Mouse (Mus musculus) embryo, embryonic 11 days (tissue): ENCODE measurements around the gene Cdh23.

Experiments used
- DNase-seq: peaks from one replicate; pipeline ENCODE4 v3.0.0-alpha.2; 2015

Cdh23 gene

GRCm38 (mm10) chr10:60706268-60706667, 10.0 kb upstream of the Cdh23 start:
- no peak for DNase-seq

GRCm38 (mm10) chr10:60705134-60705533, 8.8 kb upstream of the Cdh23 start:
- DNase-seq, result no peak

DNA sequence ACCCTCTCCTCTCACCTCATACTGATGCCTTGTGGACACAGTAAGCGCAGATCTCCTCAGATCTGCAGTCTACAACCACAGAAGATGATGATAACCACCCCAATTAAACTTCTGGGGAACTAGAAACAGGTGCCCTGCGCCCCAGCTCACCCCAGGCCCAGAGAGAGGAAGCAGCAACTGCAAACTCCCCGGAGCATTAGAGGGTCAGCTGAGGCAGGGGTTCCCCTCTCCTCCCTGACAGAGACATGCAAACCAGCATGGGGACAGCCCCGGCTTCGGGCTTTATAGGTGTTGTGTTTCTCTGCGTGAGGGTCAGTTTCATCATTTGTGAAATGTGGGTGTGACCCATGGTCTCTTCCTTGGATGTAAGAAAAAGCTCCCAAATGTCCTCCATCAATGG, 1.5 kb upstream of the Cdh23 start:
- DNase-seq, result no peak

GRCm38 (mm10) chr10:60696975-60697374, 685 bp upstream of the Cdh23 start:
- peak; percentile 74 for DNase-seq

- no peak for DNase-seq
These were observed 4.5 kb downstream of the Cdh23 start for GRCm38 (mm10) chr10:60691671-60692390.

DNA sequence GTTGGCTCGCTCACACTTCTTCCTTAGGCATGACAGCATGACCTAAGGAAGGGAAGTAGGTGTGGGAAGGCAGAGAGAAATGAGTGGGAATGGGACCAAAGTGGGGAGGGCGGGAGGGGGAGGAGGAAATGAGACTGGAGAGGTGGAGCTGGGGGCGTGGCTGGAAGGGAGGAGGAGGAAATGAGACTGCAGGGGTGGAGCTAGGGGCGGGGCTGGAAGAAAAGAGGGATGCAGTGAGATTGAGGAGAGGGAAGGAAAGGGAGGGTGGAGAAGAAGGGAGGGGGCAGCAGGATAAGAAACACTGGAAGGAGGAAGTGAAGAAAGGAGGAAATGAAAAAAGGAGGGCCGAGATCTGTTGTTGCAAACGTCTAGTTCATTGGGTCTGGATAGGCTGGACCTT, 5.3 kb downstream of the Cdh23 start:
- DNase-seq, result no peak

GRCm38 (mm10) chr10:60689396-60689795, 6.9 kb downstream of the Cdh23 start:
- no peak for DNase-seq

DNA sequence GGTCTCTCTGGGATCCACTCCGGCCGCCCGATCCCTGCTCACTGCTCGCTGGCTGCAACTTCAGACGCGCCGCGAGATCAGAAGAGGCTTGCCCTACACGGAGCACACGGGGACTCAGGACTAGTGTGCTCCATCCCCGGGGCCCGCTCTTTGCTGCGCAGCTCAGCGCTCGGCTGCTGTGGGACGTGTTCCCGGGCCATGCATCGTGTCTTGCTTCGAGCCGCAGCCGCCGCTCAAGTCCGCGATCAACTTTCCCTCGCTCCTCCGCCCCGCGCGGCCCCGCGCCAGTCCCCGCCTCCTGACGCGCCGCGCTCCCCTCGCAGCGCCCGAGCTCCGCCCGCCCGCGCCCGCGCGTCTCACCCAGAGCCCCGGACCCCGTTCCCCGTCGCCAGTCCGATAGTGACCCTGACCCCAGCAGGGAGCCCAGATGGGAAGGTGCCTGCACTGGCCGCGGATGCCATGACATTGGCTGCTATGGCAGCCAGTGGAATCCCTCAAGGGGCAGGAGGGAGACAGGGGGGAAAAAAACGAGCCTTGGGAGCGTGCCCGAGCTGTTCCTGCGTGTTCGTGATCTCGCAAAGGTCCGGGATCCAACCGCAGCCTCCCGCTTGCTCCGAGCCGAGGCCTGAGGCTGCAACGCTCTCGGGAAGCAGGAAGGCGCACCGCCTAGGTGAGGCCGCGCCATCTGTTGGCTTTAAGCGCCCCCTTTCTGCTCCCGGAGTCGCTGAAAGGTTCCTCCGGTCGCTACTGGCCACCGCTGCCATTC, 9.1 kb downstream of the Cdh23 start:
- DNase-seq, result peak; percentile 89

- peak; percentile 47 for DNase-seq
These were observed 9.7 kb downstream of the Cdh23 start for GRCm38 (mm10) chr10:60686641-60686975.

DNA sequence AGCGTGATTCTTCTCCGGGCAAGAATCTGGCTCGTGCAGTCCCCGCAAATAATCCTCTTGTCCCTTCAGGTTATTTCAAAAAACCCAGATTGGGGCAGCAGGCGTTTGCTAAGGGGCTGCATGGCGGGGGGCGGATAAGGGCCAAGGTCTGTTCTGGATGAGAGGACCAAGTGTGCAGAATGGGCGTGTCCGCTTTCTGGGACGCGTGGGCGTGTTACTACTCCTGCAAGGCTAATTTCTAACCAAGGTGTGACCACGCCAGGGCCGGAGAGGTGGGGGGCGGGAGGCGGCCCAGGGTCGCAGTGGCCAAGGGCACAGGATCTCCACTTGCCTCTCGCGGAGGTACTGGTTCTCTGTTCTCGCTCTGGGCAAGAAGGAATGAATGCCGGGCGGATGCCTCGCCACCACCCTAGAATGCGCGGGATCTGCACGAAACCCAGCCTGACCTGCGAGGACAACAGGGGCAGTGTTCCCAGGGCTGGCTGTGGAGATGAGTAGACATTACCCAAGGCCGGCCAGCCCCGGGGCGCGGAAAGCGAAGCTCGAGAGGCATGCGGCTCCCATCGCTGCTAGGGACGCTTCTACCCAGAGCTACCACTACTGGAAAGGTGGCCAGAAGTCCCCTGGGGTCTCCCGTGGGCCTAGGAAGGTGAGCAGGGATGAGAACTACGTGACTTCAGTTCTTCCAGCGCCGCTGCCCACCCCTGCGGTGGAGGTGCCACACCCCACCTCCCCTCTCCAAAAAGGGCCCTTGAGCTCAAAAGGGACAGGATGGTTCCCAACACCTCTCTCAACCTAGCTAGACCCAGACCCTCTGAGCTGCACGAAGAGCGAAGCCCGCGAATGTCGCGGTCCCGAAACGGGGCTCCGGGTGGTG, 10.3 kb downstream of the Cdh23 start:
- peak; percentile 34 for DNase-seq

DNA sequence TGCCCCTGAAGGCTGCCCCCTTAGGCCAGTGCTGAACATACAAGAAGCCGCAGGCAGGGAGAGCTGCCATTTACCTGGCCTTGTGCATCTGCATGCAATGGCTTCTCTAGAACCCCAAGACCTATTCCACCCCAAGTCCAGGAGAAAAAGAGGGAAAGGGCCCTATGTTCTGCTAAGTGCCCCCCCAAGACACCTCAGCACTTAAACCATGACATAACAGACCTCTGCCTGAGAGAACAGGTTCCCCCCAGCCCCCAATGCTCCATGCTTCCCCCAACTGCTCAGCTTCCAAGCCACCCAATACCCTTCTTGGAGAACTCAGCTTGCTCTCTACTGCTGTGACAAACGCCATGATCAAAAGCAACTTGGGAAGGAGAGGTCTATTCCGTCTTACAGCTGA, 17.4 kb downstream of the Cdh23 start:
- no peak for DNase-seq

DNA sequence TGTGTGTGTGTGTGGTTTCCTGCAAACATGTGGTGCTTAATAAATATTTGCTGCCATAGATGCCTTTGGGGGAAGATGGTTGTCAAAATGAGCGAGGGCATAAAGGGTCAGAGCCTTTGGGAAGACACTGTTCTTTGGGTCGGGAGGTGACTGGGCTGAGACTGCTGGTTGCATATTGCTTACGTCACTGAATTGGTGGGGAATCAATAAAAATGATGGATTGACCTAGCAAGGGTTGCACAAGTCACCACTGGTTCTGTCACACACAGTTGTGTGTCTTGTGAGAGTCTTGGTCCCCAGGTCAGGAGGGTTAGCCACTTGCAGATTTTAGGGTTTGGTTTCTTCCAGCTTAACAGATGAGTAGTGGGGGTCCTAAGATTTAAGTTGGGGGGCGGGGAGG, 19.0 kb downstream of the Cdh23 start:
- no peak for DNase-seq

- no peak for DNase-seq
These were observed 26.1 kb downstream of the Cdh23 start for GRCm38 (mm10) chr10:60670166-60670565.

DNA sequence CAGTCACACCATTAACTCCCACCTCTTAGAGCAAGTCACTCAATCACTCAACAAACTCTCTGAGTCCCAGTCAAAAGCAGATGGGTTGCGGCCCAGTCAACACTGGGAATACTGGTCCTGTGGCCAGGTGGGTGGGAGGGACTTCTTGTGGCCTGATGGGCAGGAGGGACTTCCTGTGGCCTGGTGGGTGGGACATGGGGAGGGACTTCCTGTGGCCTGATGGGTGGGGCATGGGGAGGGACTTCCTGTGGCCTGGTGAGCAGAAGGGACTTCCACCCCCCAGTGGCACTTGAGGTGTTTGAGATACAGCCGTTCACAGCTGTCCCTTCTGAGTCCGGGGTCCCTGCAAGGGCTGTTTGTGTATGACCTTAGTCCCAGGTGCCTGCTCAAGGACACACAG, 27.7 kb downstream of the Cdh23 start:
- DNase-seq, result no peak

- DNase-seq, result no peak
These were observed 35.3 kb downstream of the Cdh23 start for GRCm38 (mm10) chr10:60660986-60661385.

DNA sequence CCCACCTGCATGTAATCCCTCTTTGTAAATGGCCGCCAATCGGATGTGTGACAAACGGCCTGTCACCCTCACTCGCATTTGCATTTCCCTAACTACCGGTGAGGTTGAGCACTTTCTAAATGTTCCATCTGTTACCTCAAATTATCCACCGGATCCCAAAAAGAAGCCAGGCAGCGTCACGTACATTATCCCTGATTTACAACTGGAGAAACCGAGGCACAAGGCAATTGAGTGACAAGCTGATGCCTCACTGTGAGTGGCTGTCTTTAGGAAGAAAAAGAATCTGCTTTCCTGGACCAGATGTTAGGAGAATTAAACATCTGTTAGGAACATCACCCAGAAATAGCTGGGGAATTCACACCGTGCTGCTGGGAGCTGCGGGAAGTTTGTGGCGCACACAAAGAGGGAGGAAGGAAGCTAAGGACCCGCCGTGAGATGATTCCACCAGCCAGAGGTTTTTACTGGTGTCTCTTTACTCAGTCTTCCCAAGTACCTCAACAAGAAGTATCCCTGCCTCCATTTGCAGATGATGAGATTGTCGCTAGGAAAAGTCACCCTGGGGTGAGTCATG, 36.8 kb downstream of the Cdh23 start:
- no peak for DNase-seq

- no peak for DNase-seq
These were observed 38.1 kb downstream of the Cdh23 start for GRCm38 (mm10) chr10:60658176-60658575.

DNA sequence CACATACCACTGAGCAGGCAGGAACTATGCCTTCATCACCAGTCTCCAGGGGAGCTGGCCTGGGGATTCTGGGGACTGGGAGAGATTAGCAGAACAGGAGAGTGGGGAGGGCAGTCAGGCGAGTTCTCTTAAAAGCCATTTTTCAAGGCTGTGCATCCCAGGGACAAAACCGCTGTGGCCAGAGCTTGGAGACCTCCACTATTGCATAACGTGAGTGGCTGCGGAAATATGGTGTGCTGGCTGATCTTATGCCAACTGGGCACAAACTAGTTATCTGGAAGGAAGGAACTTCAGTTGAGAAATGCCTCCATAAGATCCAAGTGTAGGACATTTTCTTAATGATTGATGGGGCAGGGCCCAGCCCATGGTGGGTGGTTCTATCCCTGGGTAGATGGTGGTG, 42.6 kb downstream of the Cdh23 start:
- DNase-seq, result no peak

- no peak for DNase-seq
These were observed 43.2 kb downstream of the Cdh23 start for GRCm38 (mm10) chr10:60653106-60653505.

DNA sequence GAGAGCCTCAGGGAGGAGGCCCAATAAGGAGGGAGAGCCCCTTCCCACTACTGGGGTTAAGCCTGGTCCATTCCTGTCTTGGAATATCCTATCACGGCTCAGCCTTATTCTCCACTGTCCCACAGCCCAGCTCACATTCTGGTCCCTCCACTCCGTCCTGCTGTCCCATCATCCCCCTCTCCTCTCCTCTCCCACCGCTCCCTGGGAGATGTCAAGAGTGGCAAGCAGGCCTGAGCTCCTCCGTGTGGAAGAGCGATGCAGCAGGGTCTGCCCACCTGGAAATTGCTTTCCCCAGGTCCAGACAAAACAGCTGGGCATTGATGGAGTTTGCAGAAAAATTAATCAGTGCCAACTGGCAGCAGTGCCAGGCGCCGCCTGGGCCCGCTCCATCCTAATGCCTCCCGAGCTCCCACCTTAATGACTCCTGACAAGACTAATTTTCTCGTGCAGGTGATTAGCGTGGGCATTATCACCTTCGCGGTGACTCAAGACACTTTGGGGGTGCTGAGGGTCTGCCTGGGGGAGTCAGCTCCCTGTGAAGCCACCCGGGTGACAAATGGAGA, 52.1 kb downstream of the Cdh23 start:
- DNase-seq, result no peak

DNA sequence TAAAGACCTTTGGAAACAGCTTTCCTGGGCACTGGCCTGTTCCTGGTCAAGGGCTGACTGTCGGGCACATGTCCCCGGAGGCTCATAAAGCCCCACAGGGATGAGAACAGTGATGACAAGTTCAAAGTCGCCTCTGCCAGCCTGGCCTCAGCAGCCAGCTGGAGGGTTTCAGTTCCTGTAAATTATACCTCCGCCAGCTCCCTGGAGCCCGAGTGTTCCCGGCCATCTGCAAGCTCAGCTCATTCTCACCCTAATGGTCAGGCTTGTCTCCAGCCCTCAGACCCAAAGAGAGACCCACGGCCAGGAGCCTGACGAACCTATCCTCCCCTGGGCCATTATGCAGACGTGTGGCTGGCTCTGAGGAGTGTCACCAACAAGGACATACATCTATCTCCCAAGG, 57.0 kb downstream of the Cdh23 start:
- no peak for DNase-seq

- DNase-seq, result peak; percentile 37
These were observed 60.6 kb downstream of the Cdh23 start for GRCm38 (mm10) chr10:60635568-60636295.
